Comparison of ENCODE assay signal across 10 mouse cellular contexts in the genomic region with DNA sequence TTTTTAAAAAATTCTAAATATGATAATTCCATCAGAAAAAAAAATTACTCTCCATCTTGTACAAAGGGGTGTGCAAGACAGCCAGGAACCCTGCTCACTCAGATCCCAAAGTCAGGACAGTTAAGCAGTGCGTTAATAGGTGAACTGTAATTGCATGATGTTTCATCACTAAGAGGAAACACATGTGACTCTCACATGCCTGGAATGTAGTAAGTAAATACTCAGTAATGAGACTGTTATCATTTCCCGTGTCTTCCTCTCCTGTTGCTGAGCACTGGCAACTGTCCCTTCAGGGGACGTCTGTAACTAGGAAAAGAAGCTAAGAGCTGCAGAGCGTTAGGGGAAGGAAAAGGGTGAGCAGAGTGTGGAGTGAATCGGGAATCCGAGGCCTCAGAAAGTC.
DNase-seq lines count a peak whose midpoint lies in the region; ATAC-seq and TF ChIP-seq lines count a peak whose summit lies in the region.
"Had no signal": no experiment of that assay in that cellular context is flagged by ENCODE, and none has a peak within 500 bp of the region (broad histone marks: within the 10 kb centered on the region; RNA-seq: fewer than 3 reads in every experiment).

No protein-coding gene starts in this region.

- no peaks in the 10 kb centered on the region for H3K27me3 ChIP-seq in embryonic facial prominence, embryonic 11.5 days (ENCODE audit: control insufficient read depth, insufficient read depth, low read length)
- no peaks in the 10 kb centered on the region for H3K27me3 ChIP-seq in embryonic facial prominence, embryonic 10.5 days (replicated peaks; ENCODE audit: low read depth, poor library complexity, severe bottlenecking)
- H3K27me3 ChIP-seq in hindbrain, embryonic 16.5 days (replicated peaks; ENCODE audit: control insufficient read depth, insufficient read depth, low read length), result no peaks in the 10 kb centered on the region
- no peaks in the 10 kb centered on the region for H3K27me3 ChIP-seq in hindbrain, embryonic 11.5 days (ENCODE audit: control insufficient read depth, insufficient read depth, low read length)
- no peaks in the 10 kb centered on the region for H3K27me3 ChIP-seq in MEL (ENCODE audit: control insufficient read depth in 1 of 2, insufficient read depth in 2 of 2, low read length in 2 of 2)
- H3K27me3 ChIP-seq in liver, embryonic 11.5 days (replicated peaks; ENCODE audit: control insufficient read depth, insufficient read depth, low read length), result no peaks in the 10 kb centered on the region
- H3K27me3 ChIP-seq: lung, embryonic 15.5 days had no signal

- DNase-seq in embryonic facial prominence, embryonic 11.5 days (ENCODE audit: low spot score), result peak; percentile 12
- no peak for DNase-seq in embryonic facial prominence, embryonic 10.5 days (ENCODE audit: low spot score)
- DNase-seq in hindbrain, embryonic 11.5 days (ENCODE audit: low spot score), result no peak
- DNase-seq in MEL (ENCODE audit: low read depth, low spot score), result peak; percentile 81
- no peak for DNase-seq in liver, embryonic 11.5 days (ENCODE audit: low spot score)
- no peak for DNase-seq in kidney, postnatal 14 days

- H3K4me2 ChIP-seq in embryonic facial prominence, embryonic 11.5 days (ENCODE audit: low read depth, low read length), result no peak overlapping the region
- H3K4me2 ChIP-seq in hindbrain, embryonic 16.5 days (ENCODE audit: low read length), result no peak overlapping the region
- no peak overlapping the region for H3K4me2 ChIP-seq in hindbrain, embryonic 11.5 days (replicated peaks; ENCODE audit: low read depth, low read length)
- no peak overlapping the region for H3K4me2 ChIP-seq in liver, embryonic 11.5 days
- H3K4me2 ChIP-seq: lung, embryonic 15.5 days had no signal

- no peak overlapping the region for H3K9ac ChIP-seq in embryonic facial prominence, embryonic 11.5 days (replicated peaks; ENCODE audit: low read length)
- H3K9ac ChIP-seq in hindbrain, embryonic 16.5 days (ENCODE audit: low read depth, low read length), result no peak overlapping the region
- no peak overlapping the region for H3K9ac ChIP-seq in hindbrain, embryonic 11.5 days (ENCODE audit: low read depth, low read length)
- H3K9ac ChIP-seq in MEL (ENCODE audit: control insufficient read depth, low read depth, low read length, poor library complexity, severe bottlenecking), result peak overlapping the region; percentile 82
- no peak overlapping the region for H3K9ac ChIP-seq in liver, embryonic 11.5 days (ENCODE audit: low read depth, low read length)
- H3K9ac ChIP-seq: lung, embryonic 15.5 days had no signal

- TF ChIP-seq CTCF in MEL (IDR thresholded peaks at IDR 0.05 in 2 of 3, conservative IDR thresholded peaks at IDR 0.05 in 1 of 3; ENCODE audit: control insufficient read depth in 1 of 3, insufficient read depth in 1 of 3, low read depth in 2 of 3, low read length in 3 of 3, poor library complexity in 1 of 3, severe bottlenecking in 1 of 3), result no peak

- H3K79me2 ChIP-seq in MEL (ENCODE audit: control insufficient read depth, insufficient read depth, low read length, poor library complexity), result peaks cover 2% of the 10 kb centered on the region; the same call in 1 of the 2 replicates

- no peaks in the 10 kb centered on the region for H3K9me3 ChIP-seq in embryonic facial prominence, embryonic 11.5 days (replicated peaks; ENCODE audit: control insufficient read depth, low read length)
- no peaks in the 10 kb centered on the region for H3K9me3 ChIP-seq in embryonic facial prominence, embryonic 10.5 days
- H3K9me3 ChIP-seq in hindbrain, embryonic 16.5 days (ENCODE audit: control insufficient read depth, low read length), result no peaks in the 10 kb centered on the region
- H3K9me3 ChIP-seq in hindbrain, embryonic 11.5 days (ENCODE audit: control insufficient read depth, low read length), result no peaks in the 10 kb centered on the region
- no peaks in the 10 kb centered on the region for H3K9me3 ChIP-seq in MEL (replicated peaks; ENCODE audit: insufficient read depth, low read length)
- H3K9me3 ChIP-seq in liver, embryonic 11.5 days (ENCODE audit: control insufficient read depth, low read length), result no peaks in the 10 kb centered on the region
- H3K9me3 ChIP-seq: lung, embryonic 15.5 days had no signal

- no peaks in the 10 kb centered on the region for H3K4me1 ChIP-seq in embryonic facial prominence, embryonic 11.5 days (ENCODE audit: control insufficient read depth, insufficient read depth, low read length)
- peaks cover 10% of the 10 kb centered on the region for H3K4me1 ChIP-seq in embryonic facial prominence, embryonic 10.5 days
- peaks cover 24% of the 10 kb centered on the region for H3K4me1 ChIP-seq in hindbrain, embryonic 16.5 days (ENCODE audit: control insufficient read depth, insufficient read depth, low read depth, low read length)
- no peaks in the 10 kb centered on the region for H3K4me1 ChIP-seq in hindbrain, embryonic 11.5 days (replicated peaks; ENCODE audit: control insufficient read depth, insufficient read depth, low read length)
- peaks cover 33 to 36% of the 10 kb centered on the region in 2 experiments for H3K4me1 ChIP-seq in MEL (ENCODE audit: control insufficient read depth in 1 of 2, insufficient read depth in 2 of 2, low read length in 2 of 2)
- peaks cover 22% of the 10 kb centered on the region for H3K4me1 ChIP-seq in liver, embryonic 11.5 days (replicated peaks; ENCODE audit: control insufficient read depth, insufficient read depth, low read length)

- no peak for TF ChIP-seq POLR2A in MEL (IDR thresholded peaks at IDR 0.05; ENCODE audit: control insufficient read depth in 1 of 2, insufficient read depth in 1 of 2, low read depth in 1 of 2, low read length in 2 of 2, poor library complexity in 1 of 2)

- peak; percentile 25 to 89; a peak in 3 of 4 replicates for TF ChIP-seq EP300 in MEL (IDR thresholded peaks at IDR 0.05; ENCODE audit: low read depth in 1 of 2, low read length in 2 of 2)

- no peak overlapping the region for H3K27ac ChIP-seq in embryonic facial prominence, embryonic 11.5 days (replicated peaks; ENCODE audit: low read depth, low read length)
- H3K27ac ChIP-seq in embryonic facial prominence, embryonic 10.5 days (replicated peaks), result no peak overlapping the region
- H3K27ac ChIP-seq in hindbrain, embryonic 16.5 days (ENCODE audit: low read depth, low read length), result 0 out of 2 replicates have a peak overlapping the region, but pooled peaks have one; percentile 39
- H3K27ac ChIP-seq in hindbrain, embryonic 11.5 days (ENCODE audit: low read depth, low read length), result no peak overlapping the region
- H3K27ac ChIP-seq in MEL (ENCODE audit: control insufficient read depth, low read depth, low read length), result peak overlapping the region; percentile 99
- 0 out of 2 replicates have a peak overlapping the region, but pooled peaks have one; percentile 34 for H3K27ac ChIP-seq in liver, embryonic 11.5 days (ENCODE audit: low read depth, low read length)
- H3K27ac ChIP-seq: lung, embryonic 15.5 days had no signal

- H3K4me3 ChIP-seq in embryonic facial prominence, embryonic 11.5 days (ENCODE audit: low read depth, low read length), result no peak overlapping the region
- no peak overlapping the region for H3K4me3 ChIP-seq in embryonic facial prominence, embryonic 10.5 days
- H3K4me3 ChIP-seq in hindbrain, embryonic 16.5 days (ENCODE audit: low read length), result no peak overlapping the region
- no peak overlapping the region for H3K4me3 ChIP-seq in hindbrain, embryonic 11.5 days (ENCODE audit: low read depth, low read length)
- peak overlapping the region; percentile 48 to 60 for H3K4me3 ChIP-seq in MEL (ENCODE audit: control insufficient read depth in 1 of 2, insufficient read depth in 1 of 2, low read depth in 2 of 2, low read length in 2 of 2)
- no peak overlapping the region for H3K4me3 ChIP-seq in liver, embryonic 11.5 days (ENCODE audit: low read depth, low read length)
- H3K4me3 ChIP-seq: lung, embryonic 15.5 days had no signal

- H3K36me3 ChIP-seq in embryonic facial prominence, embryonic 11.5 days (replicated peaks; ENCODE audit: control insufficient read depth, insufficient read depth, low read depth, low read length), result no peaks in the 10 kb centered on the region; the same call in 1 of the 2 replicates
- H3K36me3 ChIP-seq in embryonic facial prominence, embryonic 10.5 days (replicated peaks), result peaks cover 25% of the 10 kb centered on the region
- H3K36me3 ChIP-seq in hindbrain, embryonic 16.5 days (ENCODE audit: control insufficient read depth, insufficient read depth, low read length), result no peaks in the 10 kb centered on the region
- H3K36me3 ChIP-seq in hindbrain, embryonic 11.5 days (ENCODE audit: control insufficient read depth, insufficient read depth, low read length), result no peaks in the 10 kb centered on the region
- H3K36me3 ChIP-seq in MEL (ENCODE audit: control insufficient read depth in 1 of 2, insufficient read depth in 2 of 2, low read length in 2 of 2), result peaks cover 16 to 51% of the 10 kb centered on the region in 2 experiments
- no peaks in the 10 kb centered on the region; the same call in 1 of the 2 replicates for H3K36me3 ChIP-seq in liver, embryonic 11.5 days (ENCODE audit: control insufficient read depth, insufficient read depth, low read length)

- no peak for TF ChIP-seq RAD21 in MEL (IDR thresholded peaks at IDR 0.05; ENCODE audit: low read depth, low read length)

- WGBS in embryonic facial prominence, embryonic 11.5 days, result 29% methylated on average over 6 of the region's 6 CpGs
- WGBS in embryonic facial prominence, embryonic 10.5 days, result 37% methylated on average over 6 of the region's 6 CpGs
- 48% methylated on average over 6 of the region's 6 CpGs for WGBS in hindbrain, embryonic 16.5 days
- WGBS in hindbrain, embryonic 11.5 days, result 66% methylated on average over 6 of the region's 6 CpGs
- WGBS in liver, embryonic 11.5 days, result 45% methylated on average over 6 of the region's 6 CpGs

- no peak for ATAC-seq in embryonic facial prominence, embryonic 11.5 days (replicated peaks; ENCODE audit: insufficient number of reproducible peaks, low FRiP score, low TSS enrichment, low read depth)
- no peak for ATAC-seq in hindbrain, embryonic 16.5 days
- ATAC-seq in hindbrain, embryonic 11.5 days (ENCODE audit: low FRiP score), result no peak
- no peak for ATAC-seq in liver, embryonic 11.5 days (replicated peaks; ENCODE audit: low FRiP score)
- no peak for ATAC-seq in cerebellum, adult (ENCODE audit: insufficient number of reproducible peaks, low FRiP score, low TSS enrichment)
- ATAC-seq: inflammation-experienced regulatory T-cells, adult 6 months had no signal

TF ChIP-seq in MEL, 35 proteins besides CTCF, POLR2A, EP300 and RAD21 (continues in another document):
- TF ChIP-seq JUND (IDR thresholded peaks at IDR 0.05; ENCODE audit: low read depth, low read length) (no peak), TBP (IDR thresholded peaks at IDR 0.05; ENCODE audit: low read depth, low read length) (no peak), ZC3H11A (IDR thresholded peaks at IDR 0.05; ENCODE audit: low read depth, low read length) (no peak), MYB (IDR thresholded peaks at IDR 0.05; ENCODE audit: low read depth, low read length) (peak; percentile 53; the same call in 1 of the 2 replicates), CHD1 (IDR thresholded peaks at IDR 0.05; ENCODE audit: low read depth, low read length) (no peak), SMC3 (IDR thresholded peaks at IDR 0.05; ENCODE audit: low read depth, low read length) (no peak; the same call in 1 of the 2 replicates), ZKSCAN1 (IDR thresholded peaks at IDR 0.05; ENCODE audit: low read depth, low read length) (no peak), NELFE (IDR thresholded peaks at IDR 0.05; ENCODE audit: low read depth, low read length) (no peak)

Comparison
In these comparisons a context has a peak if more than half of its experiments do, and no peak if none do; other contexts are left out.
1. DNase-seq: peak in embryonic facial prominence, embryonic 11.5 days (single experiment) and MEL (single experiment); none in embryonic facial prominence, embryonic 10.5 days (single experiment), hindbrain, embryonic 11.5 days (single experiment), liver, embryonic 11.5 days (single experiment) and kidney, postnatal 14 days (single experiment).
2. H3K27ac ChIP-seq: peak in hindbrain, embryonic 16.5 days (single experiment), MEL (single experiment) and liver, embryonic 11.5 days (single experiment); none in embryonic facial prominence, embryonic 11.5 days (single experiment), embryonic facial prominence, embryonic 10.5 days (single experiment) and hindbrain, embryonic 11.5 days (single experiment).
3. H3K4me3 ChIP-seq: peak in MEL (2 of 2); none in embryonic facial prominence, embryonic 11.5 days (single experiment), embryonic facial prominence, embryonic 10.5 days (single experiment), hindbrain, embryonic 16.5 days (single experiment), hindbrain, embryonic 11.5 days (single experiment) and liver, embryonic 11.5 days (single experiment).